Mouse (Mus musculus) heart, postnatal 0 days (tissue): ENCODE results near the gene Cela3a. TPM values are rescaled to one million over a fixed set of nuclear protein-coding genes. Genes with fewer than 3 reads are reported as not detected.

Experiments used
- ATAC-seq: fragments of 200-750 bp; cut with Nextera tagmentation; 2 replicates; pipeline ENCODE4 v1.8.0; 2017; ENCODE audit warnings: low read depth, moderate number of reproducible peaks, moderate library complexity; ENCODE audit not compliant: insufficient read depth
- DNase-seq: peaks from one replicate; pipeline ENCODE4 v3.0.0-alpha.2; 2016; ENCODE audit warnings: low spot score
- H3K27ac ChIP-seq: fragments of 300-500 bp; sonication (generic); 2 replicates; pipeline ENCODE4 v1.5.1; 2014; ENCODE audit warnings: low read depth, mild to moderate bottlenecking
- H3K27me3 ChIP-seq: fragments of 300-500 bp; sonication (generic); 2 replicates; pipeline ENCODE4 v1.6.1; 2014; ENCODE audit warnings: low read length, mixed read lengths; ENCODE audit not compliant: control insufficient read depth, insufficient read depth
- H3K36me3 ChIP-seq: fragments of 300-500 bp; sonication (generic); replicated peaks from 2 replicates; pipeline ENCODE4 v1.6.1; 2014; ENCODE audit warnings: low read length, mixed read lengths; ENCODE audit not compliant: control insufficient read depth, insufficient read depth
- H3K4me1 ChIP-seq: fragments of 300-500 bp; sonication (generic); 2 replicates; pipeline ENCODE4 v1.6.1; 2014; ENCODE audit warnings: antibody characterized with exemption; ENCODE audit not compliant: control insufficient read depth, insufficient read depth
- H3K4me2 ChIP-seq: fragments of 300-500 bp; sonication (generic); 2 replicates; pipeline ENCODE4 v1.6.1; 2014; ENCODE audit warnings: low read depth, mild to moderate bottlenecking, low read length, moderate library complexity
- H3K4me3 ChIP-seq: fragments of 300-500 bp; sonication (generic); 2 replicates; pipeline ENCODE4 v1.5.1; 2014; ENCODE audit warnings: low read depth, low read length
- H3K9ac ChIP-seq: fragments of 300-500 bp; sonication (generic); replicated peaks from 2 replicates; pipeline ENCODE4 v1.6.1; 2014; ENCODE audit warnings: low read depth, low read length, mixed read lengths
- H3K9me3 ChIP-seq: fragments of 300-500 bp; sonication (generic); replicated peaks from 2 replicates; pipeline ENCODE4 v1.6.1; 2016; ENCODE audit warnings: low read length; ENCODE audit not compliant: control insufficient read depth
- CTCF ChIP-seq: IDR thresholded peaks from 2 replicates; pipeline ENCODE4 v1.5.1; 2016; ENCODE audit warnings: antibody characterized with exemption, control low read depth, low read depth
- EP300 ChIP-seq: IDR thresholded peaks from 2 replicates; pipeline ENCODE4 v1.6.1; 2016; ENCODE audit warnings: antibody characterized with exemption, low read depth
- WGBS: fragments of 180-500 bp; shearing (Covaris S2); extraction: QIAGEN DNeasy Blood & Tissue Kit; methylation state at CpG from one replicate; pipeline ENCODE4 v1.1.7; 2014; 5-methylcytosine and 5-hydroxymethylcytosine counted together
- polyA plus RNA-seq: library from polyadenylated mRNA; unstranded; fragments of >200 nt; fragmentation: Nextera tagmentation; extraction: Ambion mirVana; gene quantifications from 2 replicates; pipeline ENCODE4 v1.2.1, GENCODE M21; 2015
- total RNA-seq: library from RNA; depleted of rRNA; stranded (reverse); fragments of >200 nt; gene quantifications from 2 replicates; pipeline ENCODE4 v1.2.3, GENCODE M21; 2014; ENCODE audit warnings: low replicate concordance

The Cela3a gene
- total and polyA plus RNA-seq, 2 experiments from 2014 or later, result not detected

GRCm38 (mm10) chr4:137405571-137405970, 4.0 kb downstream of the Cela3a start:
- no peak overlapping the region for H3K27ac ChIP-seq
- H3K9me3 ChIP-seq, result no peaks in the 10 kb centered on the region
- no peak overlapping the region for H3K4me3 ChIP-seq
- H3K9ac ChIP-seq, result no peak overlapping the region
- no peak overlapping the region for H3K4me2 ChIP-seq
- ATAC-seq, result no peak
- H3K4me1 ChIP-seq, result no peaks in the 10 kb centered on the region
- 82% methylated on average over 3 of the region's 3 CpGs for WGBS
- DNase-seq, result no peak
- TF ChIP-seq EP300 (no peak), CTCF (no peak)
- no peaks in the 10 kb centered on the region for H3K36me3 ChIP-seq
- H3K27me3 ChIP-seq, result no peaks in the 10 kb centered on the region

GRCm38 (mm10) chr4:137396641-137397525, 12.7 kb downstream of the Cela3a start:
- H3K36me3 ChIP-seq, result no peaks in the 10 kb centered on the region
- H3K9ac ChIP-seq, result no peak overlapping the region
- ATAC-seq, result no peak; the same call in 1 of the 2 replicates
- no peak overlapping the region for H3K27ac ChIP-seq
- no peak overlapping the region for H3K4me2 ChIP-seq
- no peaks in the 10 kb centered on the region for H3K27me3 ChIP-seq
- 57% methylated on average over 15 of the region's 15 CpGs for WGBS
- DNase-seq, result no peak
- H3K4me1 ChIP-seq, result no peaks in the 10 kb centered on the region
- TF ChIP-seq EP300 (no peak), CTCF (no peak)
- no peaks in the 10 kb centered on the region for H3K9me3 ChIP-seq
- H3K4me3 ChIP-seq, result no peak overlapping the region

GRCm38 (mm10) chr4:137393378-137394135, 16.0 kb downstream of the Cela3a start:
- H3K36me3 ChIP-seq, result no peaks in the 10 kb centered on the region
- H3K27me3 ChIP-seq, result no peaks in the 10 kb centered on the region
- no peak overlapping the region for H3K4me2 ChIP-seq
- ATAC-seq (no peak), DNase-seq (no peak)
- H3K4me1 ChIP-seq, result peaks cover 7% of the 10 kb centered on the region; the same call in 1 of the 2 replicates
- H3K9ac ChIP-seq, result 0 out of 2 replicates have a peak overlapping the region, but pooled peaks have one; percentile 15
- no peak overlapping the region for H3K4me3 ChIP-seq
- TF ChIP-seq CTCF (no peak), EP300 (no peak)
- 0 out of 2 replicates have a peak, but pooled peaks cover 3% of the 10 kb centered on the region for H3K9me3 ChIP-seq
- H3K27ac ChIP-seq, result no peak overlapping the region
- 53% methylated on average over 9 of the region's 9 CpGs for WGBS

- Histone ChIP-seq H3K27ac (no peak overlapping the region), H3K4me3 (no peak overlapping the region), H3K9ac (no peak overlapping the region), H3K9me3 (0 out of 2 replicates have a peak, but pooled peaks cover 3% of the 10 kb centered on the region), H3K4me1 (peaks cover 7% of the 10 kb centered on the region; the same call in 1 of the 2 replicates), H3K27me3 (no peaks in the 10 kb centered on the region), H3K4me2 (no peak overlapping the region), H3K36me3 (no peaks in the 10 kb centered on the region)
- ATAC-seq, result no peak
- no peak for DNase-seq
- TF ChIP-seq EP300 (no peak), CTCF (no peak)
- 82% methylated on average over 9 of the region's 9 CpGs for WGBS
These were observed 16.7 kb downstream of the Cela3a start for GRCm38 (mm10) chr4:137392874-137393273.

- ATAC-seq (no peak), DNase-seq (no peak)
- Histone ChIP-seq H3K27ac (no peak overlapping the region), H3K36me3 (no peaks in the 10 kb centered on the region), H3K9me3 (0 out of 2 replicates have a peak, but pooled peaks cover 3% of the 10 kb centered on the region), H3K9ac (no peak overlapping the region), H3K4me3 (no peak overlapping the region), H3K4me1 (peaks cover 7% of the 10 kb centered on the region; the same call in 1 of the 2 replicates), H3K27me3 (no peaks in the 10 kb centered on the region), H3K4me2 (no peak overlapping the region)
- WGBS, result 89% methylated on average over 3 of the region's 3 CpGs
- TF ChIP-seq CTCF (peak; percentile 33), EP300 (no peak)
These were observed 18.3 kb downstream of the Cela3a start for GRCm38 (mm10) chr4:137391287-137391686.
